Mouse (Mus musculus): ENCODE measurements around the gene Kdelc2. TPM values are rescaled to one million over a fixed set of nuclear protein-coding genes. Genes with fewer than 3 reads are reported as not detected.

Gene Kdelc2
- polyA plus RNA-seq, 1 experiment from 2014 or later: 5.9 TPM

- Histone ChIP-seq H3K4me2 (ENCODE audit: low read length) (no peak overlapping the region), H3K27ac (ENCODE audit: low read length) (no peak overlapping the region), H3K36me3 (ENCODE audit: control insufficient read depth, insufficient read depth, low read length) (no peaks in the 10 kb centered on the region), H3K9me3 (replicated peaks; ENCODE audit: control insufficient read depth, low read length, poor library complexity, severe bottlenecking) (peaks cover 5% of the 10 kb centered on the region), H3K4me1 (ENCODE audit: control insufficient read depth, insufficient read depth, low read length) (no peaks in the 10 kb centered on the region), H3K27me3 (ENCODE audit: control insufficient read depth, insufficient read depth, low read depth, low read length) (no peaks in the 10 kb centered on the region), H3K9ac (ENCODE audit: low read depth, low read length) (no peak overlapping the region), H3K4me3 (ENCODE audit: low read depth, low read length) (no peak overlapping the region)
- no peak for ATAC-seq
- WGBS: 75% methylated on average over 6 of the region's 6 CpGs
These were observed 37.4 kb upstream of the Kdelc2 start for GRCm38 (mm10) chr9:53346402-53346801.

- no peaks in the 10 kb centered on the region for H3K27me3 ChIP-seq (ENCODE audit: control insufficient read depth, insufficient read depth, low read depth, low read length)
- 85% methylated on average over 1 of the region's 1 CpGs for WGBS
- no peak overlapping the region for H3K4me2 ChIP-seq (ENCODE audit: low read length)
- no peak overlapping the region for H3K27ac ChIP-seq (ENCODE audit: low read length)
- no peak overlapping the region for H3K4me3 ChIP-seq (ENCODE audit: low read depth, low read length)
- no peak for ATAC-seq
- H3K9me3 ChIP-seq (replicated peaks; ENCODE audit: control insufficient read depth, low read length, poor library complexity, severe bottlenecking): peaks cover 5% of the 10 kb centered on the region
- H3K4me1 ChIP-seq (ENCODE audit: control insufficient read depth, insufficient read depth, low read length): no peaks in the 10 kb centered on the region
- no peaks in the 10 kb centered on the region for H3K36me3 ChIP-seq (ENCODE audit: control insufficient read depth, insufficient read depth, low read length)
- no peak overlapping the region for H3K9ac ChIP-seq (ENCODE audit: low read depth, low read length)
These were observed 34.6 kb upstream of the Kdelc2 start for GRCm38 (mm10) chr9:53349211-53349610.

GRCm38 (mm10) chr9:53350331-53350730, 33.5 kb upstream of the Kdelc2 start:
- no peak for ATAC-seq
- Histone ChIP-seq H3K9me3 (replicated peaks; ENCODE audit: control insufficient read depth, low read length, poor library complexity, severe bottlenecking) (peaks cover 5% of the 10 kb centered on the region), H3K4me1 (ENCODE audit: control insufficient read depth, insufficient read depth, low read length) (no peaks in the 10 kb centered on the region), H3K36me3 (ENCODE audit: control insufficient read depth, insufficient read depth, low read length) (no peaks in the 10 kb centered on the region), H3K4me3 (ENCODE audit: low read depth, low read length) (no peak overlapping the region), H3K27me3 (ENCODE audit: control insufficient read depth, insufficient read depth, low read depth, low read length) (no peaks in the 10 kb centered on the region), H3K9ac (ENCODE audit: low read depth, low read length) (no peak overlapping the region), H3K27ac (ENCODE audit: low read length) (no peak overlapping the region), H3K4me2 (ENCODE audit: low read length) (no peak overlapping the region)
- 90% methylated on average over 2 of the region's 2 CpGs for WGBS

GRCm38 (mm10) chr9:53351899-53352298, 31.9 kb upstream of the Kdelc2 start:
- 92% methylated on average over 6 of the region's 6 CpGs for WGBS
- H3K9me3 ChIP-seq (replicated peaks; ENCODE audit: control insufficient read depth, low read length, poor library complexity, severe bottlenecking): peaks cover 5% of the 10 kb centered on the region
- no peak overlapping the region for H3K9ac ChIP-seq (ENCODE audit: low read depth, low read length)
- no peaks in the 10 kb centered on the region for H3K4me1 ChIP-seq (ENCODE audit: control insufficient read depth, insufficient read depth, low read length)
- H3K36me3 ChIP-seq (ENCODE audit: control insufficient read depth, insufficient read depth, low read length): no peaks in the 10 kb centered on the region
- H3K27ac ChIP-seq (ENCODE audit: low read length): no peak overlapping the region
- H3K4me2 ChIP-seq (ENCODE audit: low read length): no peak overlapping the region
- H3K27me3 ChIP-seq (ENCODE audit: control insufficient read depth, insufficient read depth, low read depth, low read length): no peaks in the 10 kb centered on the region
- no peak for ATAC-seq
- no peak overlapping the region for H3K4me3 ChIP-seq (ENCODE audit: low read depth, low read length)

- Histone ChIP-seq H3K27me3 (ENCODE audit: control insufficient read depth, insufficient read depth, low read depth, low read length) (no peaks in the 10 kb centered on the region), H3K27ac (ENCODE audit: low read length) (no peak overlapping the region), H3K4me2 (ENCODE audit: low read length) (no peak overlapping the region), H3K36me3 (ENCODE audit: control insufficient read depth, insufficient read depth, low read length) (no peaks in the 10 kb centered on the region), H3K4me3 (ENCODE audit: low read depth, low read length) (no peak overlapping the region), H3K9me3 (replicated peaks; ENCODE audit: control insufficient read depth, low read length, poor library complexity, severe bottlenecking) (peaks cover 5% of the 10 kb centered on the region), H3K9ac (ENCODE audit: low read depth, low read length) (no peak overlapping the region), H3K4me1 (ENCODE audit: control insufficient read depth, insufficient read depth, low read length) (no peaks in the 10 kb centered on the region)
- 89% methylated on average over 5 of the region's 5 CpGs for WGBS
- ATAC-seq: no peak
These were observed 30.7 kb upstream of the Kdelc2 start for GRCm38 (mm10) chr9:53353161-53353560.

GRCm38 (mm10) chr9:53356219-53357155, 27.3 kb upstream of the Kdelc2 start:
- 77% methylated on average over 14 of the region's 14 CpGs for WGBS
- H3K4me2 ChIP-seq (ENCODE audit: low read length): no peak overlapping the region
- no peaks in the 10 kb centered on the region for H3K4me1 ChIP-seq (ENCODE audit: control insufficient read depth, insufficient read depth, low read length)
- no peaks in the 10 kb centered on the region for H3K9me3 ChIP-seq (replicated peaks; ENCODE audit: control insufficient read depth, low read length, poor library complexity, severe bottlenecking)
- H3K27ac ChIP-seq (ENCODE audit: low read length): no peak overlapping the region
- no peak overlapping the region for H3K9ac ChIP-seq (ENCODE audit: low read depth, low read length)
- ATAC-seq: no peak
- H3K4me3 ChIP-seq (ENCODE audit: low read depth, low read length): no peak overlapping the region
- no peaks in the 10 kb centered on the region for H3K36me3 ChIP-seq (ENCODE audit: control insufficient read depth, insufficient read depth, low read length)
- H3K27me3 ChIP-seq (ENCODE audit: control insufficient read depth, insufficient read depth, low read depth, low read length): no peaks in the 10 kb centered on the region

- Histone ChIP-seq H3K4me3 (ENCODE audit: low read depth, low read length) (no peak overlapping the region), H3K9ac (ENCODE audit: low read depth, low read length) (no peak overlapping the region), H3K27me3 (ENCODE audit: control insufficient read depth, insufficient read depth, low read depth, low read length) (no peaks in the 10 kb centered on the region), H3K4me2 (ENCODE audit: low read length) (no peak overlapping the region), H3K36me3 (ENCODE audit: control insufficient read depth, insufficient read depth, low read length) (no peaks in the 10 kb centered on the region), H3K4me1 (ENCODE audit: control insufficient read depth, insufficient read depth, low read length) (no peaks in the 10 kb centered on the region), H3K9me3 (replicated peaks; ENCODE audit: control insufficient read depth, low read length, poor library complexity, severe bottlenecking) (no peaks in the 10 kb centered on the region), H3K27ac (ENCODE audit: low read length) (no peak overlapping the region)
- ATAC-seq: no peak
- WGBS: 69% methylated on average over 3 of the region's 3 CpGs
These were observed 12.5 kb upstream of the Kdelc2 start for GRCm38 (mm10) chr9:53371339-53371738.

GRCm38 (mm10) chr9:53375907-53376306, 7.9 kb upstream of the Kdelc2 start:
- no peak overlapping the region for H3K9ac ChIP-seq (ENCODE audit: low read depth, low read length)
- no peaks in the 10 kb centered on the region for H3K36me3 ChIP-seq (ENCODE audit: control insufficient read depth, insufficient read depth, low read length)
- H3K4me2 ChIP-seq (ENCODE audit: low read length): no peak overlapping the region
- H3K9me3 ChIP-seq (replicated peaks; ENCODE audit: control insufficient read depth, low read length, poor library complexity, severe bottlenecking): no peaks in the 10 kb centered on the region
- no peak overlapping the region for H3K4me3 ChIP-seq (ENCODE audit: low read depth, low read length)
- 83% methylated on average over 4 of the region's 4 CpGs for WGBS
- no peaks in the 10 kb centered on the region for H3K4me1 ChIP-seq (ENCODE audit: control insufficient read depth, insufficient read depth, low read length)
- ATAC-seq: no peak
- H3K27me3 ChIP-seq (ENCODE audit: control insufficient read depth, insufficient read depth, low read depth, low read length): no peaks in the 10 kb centered on the region
- H3K27ac ChIP-seq (ENCODE audit: low read length): no peak overlapping the region

- H3K27ac ChIP-seq (ENCODE audit: low read length): no peak overlapping the region
- H3K9ac ChIP-seq (ENCODE audit: low read depth, low read length): no peak overlapping the region
- no peak overlapping the region for H3K4me3 ChIP-seq (ENCODE audit: low read depth, low read length)
- H3K4me2 ChIP-seq (ENCODE audit: low read length): no peak overlapping the region
- no peaks in the 10 kb centered on the region for H3K4me1 ChIP-seq (ENCODE audit: control insufficient read depth, insufficient read depth, low read length)
- H3K27me3 ChIP-seq (ENCODE audit: control insufficient read depth, insufficient read depth, low read depth, low read length): no peaks in the 10 kb centered on the region
- no peaks in the 10 kb centered on the region for H3K9me3 ChIP-seq (replicated peaks; ENCODE audit: control insufficient read depth, low read length, poor library complexity, severe bottlenecking)
- no peaks in the 10 kb centered on the region for H3K36me3 ChIP-seq (ENCODE audit: control insufficient read depth, insufficient read depth, low read length)
- ATAC-seq: no peak
- 83% methylated on average over 13 of the region's 13 CpGs for whole genome bisulfite sequencing
These were observed 7.0 kb upstream of the Kdelc2 start for GRCm38 (mm10) chr9:53376820-53377219.

Data from midbrain, embryonic 16.5 days (tissue).